Mouse (Mus musculus): ENCODE measurements around the gene Abca13.
"Not testable (repeated sequence)": the region's sequence is repeated elsewhere in the genome, so short reads cannot be mapped to it uniquely, and the experiment has no call there.

Gene Abca13

GRCm38 (mm10) chr11:9191555-9192131, at the start of gene Abca13:
Abca13 (plus strand) TSS chr11:9191942.
- no peak for DNase-seq (ENCODE audit: extremely low spot score, low read depth, low spot score)

GRCm38 (mm10) chr11:9145113-9145512, 46.6 kb upstream of the Abca13 start:
- no peak for DNase-seq (ENCODE audit: extremely low spot score, low read depth, low spot score)

- DNase-seq (ENCODE audit: extremely low spot score, low read depth, low spot score), result no peak
These were observed 45.6 kb upstream of the Abca13 start for GRCm38 (mm10) chr11:9146115-9146514.

DNA sequence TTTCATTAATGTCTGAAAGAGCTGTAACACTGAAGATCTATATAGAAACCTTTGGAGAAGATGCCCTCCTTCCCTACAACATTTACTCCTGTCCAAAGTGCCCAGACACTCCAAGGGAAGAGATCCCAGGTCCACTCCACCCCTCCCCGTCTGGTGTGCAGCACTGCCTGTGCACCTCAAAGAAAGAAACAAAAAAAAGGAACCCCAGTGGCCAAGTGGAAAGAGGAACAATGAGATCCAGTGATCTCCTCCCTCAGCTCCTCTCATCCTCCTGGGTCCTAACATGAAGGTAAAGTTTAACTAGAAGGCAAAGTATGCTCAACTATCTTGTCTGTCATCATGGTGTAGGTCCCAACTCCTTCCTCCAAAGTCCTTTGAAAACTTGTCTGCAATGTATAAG, 45.1 kb upstream of the Abca13 start:
- no peak for DNase-seq (ENCODE audit: extremely low spot score, low read depth, low spot score)

DNA sequence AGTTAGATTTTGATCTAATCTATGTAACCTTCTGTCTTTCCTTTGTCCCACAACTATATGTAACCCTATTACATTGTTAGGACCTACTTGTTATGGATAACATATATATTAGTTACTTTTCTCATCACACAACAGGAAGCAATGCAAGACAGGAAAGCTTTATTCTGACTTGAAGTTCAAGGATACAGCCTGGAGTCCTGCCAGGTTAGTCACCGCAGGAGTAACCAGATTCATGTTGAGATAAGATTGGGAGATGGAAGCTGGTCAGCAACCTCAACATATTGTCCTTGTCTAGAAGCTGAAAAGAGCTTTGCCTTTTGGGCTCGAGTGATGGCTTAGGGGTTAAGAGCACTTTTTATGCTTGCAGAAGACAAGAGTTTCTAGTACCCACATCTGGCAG, 43.5 kb upstream of the Abca13 start:
- DNase-seq (ENCODE audit: extremely low spot score, low read depth, low spot score), result no peak

DNA sequence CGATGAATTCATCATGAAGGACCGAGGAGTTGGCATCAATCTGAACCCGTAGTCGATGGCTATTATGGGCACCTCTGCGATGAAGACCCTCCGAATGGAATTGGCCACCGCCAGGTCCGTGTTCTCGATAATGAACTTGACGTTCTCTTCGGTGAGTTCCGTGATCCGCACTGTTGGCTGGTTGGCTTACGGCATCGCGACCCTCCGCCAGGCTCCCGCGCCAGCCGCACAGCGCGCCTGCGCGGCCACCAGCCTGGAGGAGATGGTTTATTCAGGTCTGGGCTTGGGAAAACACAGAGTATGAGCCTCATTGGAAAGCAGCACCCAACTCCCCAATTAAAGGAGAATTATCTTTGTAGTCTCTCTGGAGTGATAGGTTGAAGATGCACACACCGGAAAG, 41.3 kb upstream of the Abca13 start:
- not testable (repeated sequence) for DNase-seq (ENCODE audit: extremely low spot score, low read depth, low spot score)

GRCm38 (mm10) chr11:9159953-9160352, 31.8 kb upstream of the Abca13 start:
- DNase-seq (ENCODE audit: extremely low spot score, low read depth, low spot score), result no peak

GRCm38 (mm10) chr11:9167331-9167730, 24.4 kb upstream of the Abca13 start:
- no peak for DNase-seq (ENCODE audit: extremely low spot score, low read depth, low spot score)

DNA sequence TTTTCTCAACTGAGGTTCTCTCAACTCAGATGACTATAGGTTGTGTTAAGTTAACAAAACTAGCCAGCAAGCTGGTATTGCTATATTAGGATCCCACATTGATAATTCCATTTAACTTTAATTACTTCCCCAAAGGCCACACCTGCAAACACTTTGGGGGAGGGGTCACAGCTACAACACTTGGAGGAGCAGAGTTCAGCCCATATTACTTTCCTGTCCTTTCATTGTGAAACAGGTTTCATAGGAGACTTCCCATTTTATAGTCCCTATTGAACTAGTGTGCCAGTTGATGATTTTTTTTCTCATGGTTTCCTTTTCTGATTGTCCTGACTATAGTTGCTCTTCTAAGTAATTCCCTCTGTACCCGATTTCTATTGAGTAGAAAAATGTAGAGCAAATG, 10.3 kb upstream of the Abca13 start:
- no peak for DNase-seq (ENCODE audit: extremely low spot score, low read depth, low spot score)

- not testable (repeated sequence) for DNase-seq (ENCODE audit: extremely low spot score, low read depth, low spot score)
These were observed 2.3 kb upstream of the Abca13 start for GRCm38 (mm10) chr11:9189471-9189870.

GRCm38 (mm10) chr11:9190772-9191554, 779 bp upstream of the Abca13 start:
- DNase-seq (ENCODE audit: extremely low spot score, low read depth, low spot score), result no peak

DNA sequence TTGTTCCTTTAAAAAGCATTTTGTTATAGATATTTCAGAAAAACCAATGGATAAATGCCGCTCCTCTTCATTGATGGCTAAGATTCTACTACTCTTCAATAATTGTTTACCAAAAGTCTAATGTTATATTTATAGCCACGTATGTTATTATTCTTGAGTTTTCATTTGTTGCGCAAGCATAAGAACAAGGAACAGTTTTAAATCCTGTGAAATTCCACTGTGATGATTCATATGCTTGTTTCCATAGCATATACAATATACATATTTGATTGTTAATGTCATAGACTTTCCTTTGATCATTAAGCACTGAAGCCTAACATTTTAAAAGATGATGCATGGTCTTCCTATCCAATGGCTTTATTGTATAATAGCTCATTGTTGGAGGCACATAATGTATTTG, 3.1 kb downstream of the Abca13 start:
- no peak for DNase-seq (ENCODE audit: extremely low spot score, low read depth, low spot score)

DNA sequence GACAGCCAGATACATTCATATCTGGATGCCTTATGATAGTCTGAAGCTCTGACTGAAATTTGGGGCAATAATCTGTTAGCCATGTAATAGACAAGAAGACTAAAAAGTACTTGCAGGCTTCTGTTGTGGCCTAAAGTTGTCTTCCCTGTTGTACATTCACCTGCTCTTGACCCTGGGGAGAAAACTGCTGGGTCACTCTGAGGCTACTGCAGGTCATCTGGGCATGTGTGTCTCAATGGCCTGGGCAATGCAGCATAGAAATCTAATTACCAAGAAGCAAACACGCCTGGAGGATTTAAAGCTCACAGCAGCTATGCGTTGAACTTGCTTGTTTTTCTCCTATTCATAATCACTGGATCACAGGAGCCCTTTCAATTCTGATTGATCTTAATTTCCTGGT, 8.1 kb downstream of the Abca13 start:
- no peak for DNase-seq (ENCODE audit: extremely low spot score, low read depth, low spot score)

GRCm38 (mm10) chr11:9210707-9211106, 19.0 kb downstream of the Abca13 start:
- DNase-seq (ENCODE audit: extremely low spot score, low read depth, low spot score), result no peak

- DNase-seq (ENCODE audit: extremely low spot score, low read depth, low spot score), result no peak
These were observed 21.8 kb downstream of the Abca13 start for GRCm38 (mm10) chr11:9213580-9213979.

GRCm38 (mm10) chr11:9216252-9216651, 24.5 kb downstream of the Abca13 start:
- no peak for DNase-seq (ENCODE audit: extremely low spot score, low read depth, low spot score)

DNA sequence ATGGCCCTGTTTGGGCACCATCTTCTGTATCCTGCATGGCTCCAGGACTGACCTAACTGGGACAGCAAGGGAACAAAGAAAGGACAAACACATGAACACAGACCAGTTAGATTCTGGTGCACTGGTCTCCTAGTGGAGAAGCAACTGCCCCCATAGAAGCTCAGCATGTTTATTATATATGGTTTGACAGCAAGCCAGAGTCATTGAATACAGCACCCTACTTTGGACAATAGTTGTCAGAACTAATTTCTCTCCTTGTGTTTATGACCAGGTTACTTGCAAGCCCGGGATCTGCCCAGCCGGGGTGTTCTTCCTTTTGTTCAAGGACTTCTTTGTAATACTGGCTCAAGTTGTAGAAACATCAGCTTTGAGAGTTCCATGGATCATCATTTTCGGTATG, 28.8 kb downstream of the Abca13 start:
- DNase-seq (ENCODE audit: extremely low spot score, low read depth, low spot score), result no peak

GRCm38 (mm10) chr11:9221646-9222045, 29.9 kb downstream of the Abca13 start:
- DNase-seq (ENCODE audit: extremely low spot score, low read depth, low spot score), result no peak

DNA sequence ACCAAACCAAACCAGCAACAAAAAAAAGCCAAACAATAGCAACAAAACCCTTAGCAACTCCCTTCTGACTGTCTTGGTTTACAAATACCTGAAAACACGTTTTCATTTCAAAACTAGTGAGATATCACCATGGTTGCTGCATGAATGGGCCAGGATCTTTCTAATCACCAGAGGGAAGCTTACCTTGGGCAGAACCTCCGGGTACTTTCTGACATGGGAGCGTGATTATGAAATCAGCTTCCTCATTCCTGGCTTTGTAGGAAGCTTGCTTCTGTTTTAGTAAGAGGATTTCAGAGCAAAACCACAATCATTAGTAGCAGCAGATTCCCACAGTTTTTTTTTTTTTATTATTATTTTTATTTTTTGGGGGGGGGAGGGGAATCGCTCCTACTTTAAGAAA, 34.7 kb downstream of the Abca13 start:
- no peak for DNase-seq (ENCODE audit: extremely low spot score, low read depth, low spot score)

DNA sequence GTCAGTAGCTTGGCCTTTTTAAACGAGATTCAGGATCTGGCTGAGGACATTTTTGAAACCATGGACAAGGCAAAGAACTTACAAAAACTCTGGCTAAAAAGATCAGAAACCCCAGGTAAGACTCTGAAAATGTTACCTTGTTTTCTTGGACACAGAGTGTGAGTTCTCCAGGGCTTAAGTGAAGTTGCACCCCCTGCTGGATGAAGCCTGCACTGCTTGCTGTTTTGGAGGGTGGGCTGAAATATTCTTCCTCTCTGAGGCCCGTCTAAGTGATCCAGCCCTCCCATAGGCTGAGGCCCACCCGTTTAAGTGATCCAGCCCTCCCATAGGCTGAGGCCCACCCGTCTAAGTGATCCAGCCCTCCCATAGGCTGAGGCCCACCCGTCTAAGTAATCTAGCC, 57.9 kb downstream of the Abca13 start:
- not testable (repeated sequence) for DNase-seq (ENCODE audit: extremely low spot score, low read depth, low spot score)

DNA sequence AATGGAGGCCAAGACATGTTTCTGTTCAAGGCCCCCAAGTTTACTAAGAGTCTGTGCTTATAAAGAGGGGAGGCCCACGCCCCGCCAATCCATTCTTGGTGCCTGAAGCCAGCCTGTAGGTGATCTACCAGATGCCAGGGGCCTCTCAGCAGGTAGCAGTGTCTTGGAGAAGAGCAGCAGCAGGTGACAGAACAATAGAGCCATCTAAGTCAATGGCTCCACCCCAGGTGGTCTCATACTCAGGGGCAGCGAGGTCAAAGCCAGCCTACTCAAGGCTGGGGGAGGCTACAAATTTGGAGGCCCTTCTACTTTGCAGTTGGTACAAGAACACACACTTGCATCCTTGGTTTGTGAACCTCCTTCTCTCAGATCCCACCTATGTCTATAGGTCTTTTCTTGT, 71.3 kb downstream of the Abca13 start:
- not testable (repeated sequence) for DNase-seq (ENCODE audit: extremely low spot score, low read depth, low spot score)

DNA sequence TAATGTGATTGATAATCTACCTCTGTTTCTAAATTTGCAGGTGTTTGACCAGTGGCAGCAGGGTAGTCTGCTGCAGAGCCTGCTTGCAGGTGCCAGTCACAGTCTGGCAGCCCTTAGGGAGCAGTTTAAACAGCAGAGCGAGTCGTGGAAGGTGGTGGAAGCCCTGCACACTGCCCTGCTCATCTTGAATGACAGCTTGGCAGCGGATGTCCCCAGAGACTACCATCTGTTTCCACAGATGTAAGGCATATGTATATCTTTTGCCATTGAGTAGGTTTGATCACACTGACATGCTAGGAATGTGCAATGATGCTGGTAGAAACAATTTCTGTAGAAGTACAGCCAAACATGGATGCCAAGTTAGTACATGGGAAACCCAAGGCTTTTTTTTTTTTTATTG, 77.3 kb downstream of the Abca13 start:
- DNase-seq (ENCODE audit: extremely low spot score, low read depth, low spot score), result no peak

GRCm38 (mm10) chr11:9285204-9285603, 93.5 kb downstream of the Abca13 start:
- peak; percentile 1 for DNase-seq (ENCODE audit: extremely low spot score, low read depth, low spot score)
